Mouse (Mus musculus) intestine, postnatal 0 days (tissue): Measurements from ENCODE around the gene Adssl1. TPM values are rescaled to one million over a fixed set of nuclear protein-coding genes. Genes with fewer than 3 reads are reported as not detected.

Source experiments
- ATAC-seq: fragments of 200-750 bp; cut with Nextera tagmentation; 2 replicates; pipeline ENCODE4 v1.8.0; 2017; ENCODE audit warnings: mild to moderate bottlenecking, moderate TSS enrichment, moderate library complexity
- H3K27ac ChIP-seq: fragments of 300-500 bp; sonication (generic); 2 replicates; pipeline ENCODE4 v1.5.1; 2014; ENCODE audit warnings: mild to moderate bottlenecking, low read depth, low read length, moderate library complexity
- H3K27me3 ChIP-seq: fragments of 300-500 bp; sonication (generic); replicated peaks from 2 replicates; pipeline ENCODE4 v1.6.1; 2014; ENCODE audit warnings: low read length, mixed read lengths; ENCODE audit not compliant: control insufficient read depth, insufficient read depth
- H3K36me3 ChIP-seq: fragments of 300-500 bp; sonication (generic); 2 replicates; pipeline ENCODE4 v1.6.1; 2014; ENCODE audit warnings: mild to moderate bottlenecking, moderate library complexity; ENCODE audit not compliant: control insufficient read depth, insufficient read depth
- H3K4me1 ChIP-seq: fragments of 300-500 bp; sonication (generic); replicated peaks from 2 replicates; pipeline ENCODE4 v1.6.1; 2014; ENCODE audit warnings: antibody characterized with exemption, low read length, mixed read lengths; ENCODE audit not compliant: control insufficient read depth, insufficient read depth
- H3K4me2 ChIP-seq: fragments of 300-500 bp; sonication (generic); replicated peaks from 2 replicates; pipeline ENCODE4 v1.6.1; 2014; ENCODE audit warnings: low read depth, mild to moderate bottlenecking, moderate library complexity
- H3K4me3 ChIP-seq: fragments of 300-500 bp; sonication (generic); 2 replicates; pipeline ENCODE4 v1.5.1; 2014; ENCODE audit warnings: low read depth, low read length
- H3K9ac ChIP-seq: fragments of 300-500 bp; sonication (generic); 2 replicates; pipeline ENCODE4 v1.6.1; 2014; ENCODE audit warnings: mild to moderate bottlenecking, low read depth, low read length
- H3K9me3 ChIP-seq: fragments of 300-500 bp; sonication (generic); 2 replicates; pipeline ENCODE4 v1.6.1; 2016; ENCODE audit warnings: mixed run types; ENCODE audit not compliant: control insufficient read depth
- CTCF ChIP-seq: sonication (generic); IDR thresholded peaks from 2 replicates; pipeline ENCODE4 v1.5.1; 2016; ENCODE audit warnings: low read depth, mild to moderate bottlenecking, control low read depth, antibody characterized with exemption, moderate library complexity
- WGBS: fragments of 180-500 bp; shearing (Covaris S2); extraction: QIAGEN DNeasy Blood & Tissue Kit; methylation state at CpG from one replicate; pipeline ENCODE4 v1.1.7; 2014; 5-methylcytosine and 5-hydroxymethylcytosine counted together
- polyA plus RNA-seq: library from polyadenylated mRNA; unstranded; fragments of >200 nt; fragmentation: Nextera tagmentation; extraction: Ambion mirVana; gene quantifications from 2 replicates; pipeline ENCODE4 v1.2.1, GENCODE M21; 2015

The Adssl1 gene
- polyA plus RNA-seq, 1 experiment from 2014 or later, result 0.57 TPM

DNA sequence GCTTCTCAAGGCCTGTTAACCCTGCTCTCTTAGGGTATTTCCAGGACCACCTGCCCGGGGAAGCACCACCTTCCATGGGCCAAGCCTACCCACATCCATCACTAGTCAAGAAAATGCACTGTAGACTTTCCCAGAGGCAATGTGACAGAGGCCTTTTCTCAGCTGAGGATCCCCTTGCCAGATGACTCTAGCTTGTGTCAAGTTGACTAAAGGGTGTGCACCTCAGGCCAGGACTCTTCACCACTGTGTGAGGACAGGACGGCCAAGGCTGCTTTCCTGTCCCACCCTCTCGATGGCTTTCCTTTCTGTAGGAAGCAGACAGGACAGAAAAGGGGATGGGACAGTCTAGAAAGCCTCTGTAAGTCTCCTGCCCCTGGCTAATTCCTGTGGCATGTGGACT, 28.1 kb upstream of the Adssl1 start:
- no peak overlapping the region for H3K27ac ChIP-seq
- peaks cover 8% of the 10 kb centered on the region; the same call in 1 of the 2 replicates for H3K27me3 ChIP-seq
- H3K4me2 ChIP-seq, result no peak overlapping the region
- no peaks in the 10 kb centered on the region for H3K9me3 ChIP-seq
- no peak for ATAC-seq
- no peak for TF ChIP-seq CTCF
- no peak overlapping the region for H3K4me3 ChIP-seq
- H3K9ac ChIP-seq, result no peak overlapping the region
- WGBS, result 84% methylated on average over 3 of the region's 3 CpGs
- no peaks in the 10 kb centered on the region for H3K36me3 ChIP-seq
- peaks cover 13% of the 10 kb centered on the region; the same call in 1 of the 2 replicates for H3K4me1 ChIP-seq

DNA sequence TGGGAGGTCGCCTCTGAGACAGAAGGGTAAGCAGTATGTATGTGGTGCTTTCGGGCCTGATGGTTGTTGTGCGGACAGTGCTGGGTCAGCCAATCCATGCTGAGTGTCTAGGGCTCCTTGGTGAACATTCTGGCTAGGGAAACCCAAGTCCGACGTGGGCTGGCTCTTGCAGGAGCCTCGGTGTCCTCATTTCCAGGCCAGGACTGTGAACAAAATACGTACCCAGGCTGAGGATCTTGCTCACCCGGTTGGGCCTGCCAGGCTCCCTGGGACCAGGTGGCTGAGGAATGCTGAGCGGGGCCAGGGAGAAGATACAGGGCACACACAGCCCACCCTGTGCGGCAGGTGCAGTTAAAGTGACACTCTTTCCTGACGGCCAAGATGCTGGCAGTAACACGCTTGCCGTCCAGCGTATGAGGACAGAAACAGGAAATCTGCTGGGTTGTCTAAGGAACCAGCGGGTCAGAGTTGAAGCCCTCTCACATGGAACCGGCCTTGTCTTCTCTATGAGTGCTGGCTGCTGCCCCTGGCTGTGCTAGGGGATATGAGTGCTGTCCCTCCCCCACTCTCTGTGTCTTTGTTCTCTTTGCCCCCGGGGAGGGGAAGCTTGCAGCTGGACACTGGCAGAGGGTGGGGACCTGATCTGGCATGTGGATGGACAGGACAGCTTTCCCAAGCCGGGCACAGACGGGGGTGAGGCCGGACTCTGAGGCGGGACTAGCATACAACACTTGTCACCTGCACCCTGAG, 26.7 kb upstream of the Adssl1 start:
- Histone ChIP-seq H3K27ac (no peak overlapping the region), H3K27me3 (peaks cover 8% of the 10 kb centered on the region; the same call in 1 of the 2 replicates), H3K9ac (no peak overlapping the region), H3K4me3 (no peak overlapping the region), H3K9me3 (no peaks in the 10 kb centered on the region), H3K4me2 (no peak overlapping the region), H3K4me1 (peaks cover 8% of the 10 kb centered on the region; the same call in 1 of the 2 replicates), H3K36me3 (no peaks in the 10 kb centered on the region)
- TF ChIP-seq CTCF, result no peak
- 79% methylated on average over 21 of the region's 21 CpGs for WGBS
- no peak for ATAC-seq

DNA sequence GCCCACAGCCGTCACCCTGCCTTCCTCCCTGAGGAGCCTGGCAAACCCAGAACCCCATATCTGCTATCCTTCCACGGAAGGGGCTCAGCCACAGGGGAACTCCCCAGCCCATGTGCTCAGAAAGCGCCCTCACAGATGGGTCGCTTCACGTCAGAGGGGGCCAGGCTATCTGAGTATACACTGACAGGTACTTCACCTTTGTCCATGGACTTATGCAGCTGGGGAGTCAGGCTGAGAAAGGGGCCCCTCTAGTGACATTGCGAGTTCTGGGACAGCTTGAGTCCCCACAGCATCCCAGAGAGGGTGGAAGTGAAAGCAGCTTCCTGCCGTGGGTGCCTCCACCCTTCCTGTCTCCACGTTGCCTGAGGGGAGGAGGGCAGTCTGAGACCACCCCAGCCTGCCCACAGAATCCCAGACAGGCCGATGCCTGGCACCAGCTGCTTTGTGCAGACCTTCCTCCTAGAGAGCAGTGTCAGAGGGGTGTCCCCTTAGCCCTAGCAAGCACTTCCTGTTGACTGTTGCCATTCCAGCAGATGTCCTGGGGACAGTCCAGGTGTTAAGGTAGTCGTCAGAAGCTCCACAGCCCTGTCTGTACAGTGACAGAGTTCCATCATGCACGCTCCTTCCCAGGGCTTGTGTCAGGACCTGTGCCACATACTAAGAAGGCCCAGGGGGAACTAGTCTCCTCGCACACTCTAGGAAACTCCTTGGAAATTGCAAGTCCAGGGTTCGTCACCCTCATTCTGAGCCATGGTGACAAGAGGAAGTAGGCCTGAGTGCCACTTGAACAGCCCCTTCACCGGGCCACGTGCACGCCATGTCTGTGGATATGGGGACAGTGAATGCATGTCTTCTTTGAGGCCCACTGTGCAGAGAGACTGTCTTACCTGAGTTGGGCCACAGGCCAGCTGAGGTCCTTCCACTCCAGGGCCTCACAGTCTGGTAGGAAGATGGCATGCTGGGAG, 25.6 kb upstream of the Adssl1 start:
- Histone ChIP-seq H3K27ac (no peak overlapping the region), H3K9me3 (no peaks in the 10 kb centered on the region), H3K9ac (no peak overlapping the region), H3K27me3 (peaks cover 5% of the 10 kb centered on the region; the same call in 1 of the 2 replicates), H3K4me2 (no peak overlapping the region), H3K36me3 (no peaks in the 10 kb centered on the region), H3K4me1 (peaks cover 2% of the 10 kb centered on the region; the same call in 1 of the 2 replicates), H3K4me3 (no peak overlapping the region)
- TF ChIP-seq CTCF, result no peak
- ATAC-seq, result no peak
- 70% methylated on average over 16 of the region's 16 CpGs for WGBS

DNA sequence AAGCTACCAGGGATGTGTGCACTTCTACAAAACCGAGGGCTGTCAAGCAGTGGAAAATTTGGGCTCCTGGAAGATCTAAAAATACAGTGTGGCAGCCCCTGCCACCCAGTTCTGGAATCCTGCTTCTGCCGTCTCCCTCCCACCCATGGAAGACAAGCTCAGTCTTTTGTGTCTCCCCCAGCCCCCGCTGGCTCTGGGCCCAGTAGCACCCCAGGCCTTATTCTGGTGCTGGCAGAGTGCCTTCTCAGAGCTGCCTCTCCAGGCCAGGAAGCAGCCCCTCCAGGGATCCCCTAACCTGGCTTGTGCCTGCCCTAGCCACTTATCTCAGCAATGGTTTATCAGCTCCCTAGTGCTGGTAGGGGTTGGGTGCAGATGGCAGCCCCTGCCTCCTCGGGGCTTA, 24.9 kb upstream of the Adssl1 start:
- H3K36me3 ChIP-seq, result no peaks in the 10 kb centered on the region
- TF ChIP-seq CTCF, result no peak
- no peaks in the 10 kb centered on the region for H3K27me3 ChIP-seq
- 55% methylated on average over 4 of the region's 4 CpGs for WGBS
- H3K4me1 ChIP-seq, result no peaks in the 10 kb centered on the region
- no peak overlapping the region for H3K4me2 ChIP-seq
- no peaks in the 10 kb centered on the region for H3K9me3 ChIP-seq
- no peak overlapping the region for H3K27ac ChIP-seq
- no peak overlapping the region for H3K4me3 ChIP-seq
- H3K9ac ChIP-seq, result no peak overlapping the region
- no peak for ATAC-seq

DNA sequence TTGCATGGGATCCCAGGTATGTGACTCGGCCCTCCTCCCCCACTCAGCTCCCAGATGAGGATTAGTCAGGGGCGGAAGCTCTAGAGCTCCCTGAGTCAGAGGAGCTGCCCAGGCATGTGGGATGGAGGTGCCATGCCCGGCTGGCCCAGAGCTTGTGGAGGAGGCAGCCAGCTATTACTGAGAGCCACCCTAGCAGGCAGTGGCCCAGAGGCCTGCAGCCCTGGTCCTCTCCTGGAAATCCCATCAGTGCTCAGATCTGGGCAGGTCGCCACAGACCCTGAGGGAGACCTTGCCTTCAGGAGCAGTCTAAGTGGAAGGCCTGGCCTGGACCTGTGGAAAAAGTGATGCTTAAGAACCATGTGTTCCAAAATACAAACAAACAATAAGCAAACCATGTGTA, 24.2 kb upstream of the Adssl1 start:
- no peaks in the 10 kb centered on the region for H3K27me3 ChIP-seq
- H3K9ac ChIP-seq, result no peak overlapping the region
- no peaks in the 10 kb centered on the region for H3K4me1 ChIP-seq
- no peak overlapping the region for H3K4me3 ChIP-seq
- TF ChIP-seq CTCF, result no peak
- H3K27ac ChIP-seq, result no peak overlapping the region
- no peaks in the 10 kb centered on the region for H3K36me3 ChIP-seq
- H3K4me2 ChIP-seq, result no peak overlapping the region
- no peaks in the 10 kb centered on the region for H3K9me3 ChIP-seq
- 87% methylated on average over 4 of the region's 4 CpGs for WGBS
- ATAC-seq, result no peak

DNA sequence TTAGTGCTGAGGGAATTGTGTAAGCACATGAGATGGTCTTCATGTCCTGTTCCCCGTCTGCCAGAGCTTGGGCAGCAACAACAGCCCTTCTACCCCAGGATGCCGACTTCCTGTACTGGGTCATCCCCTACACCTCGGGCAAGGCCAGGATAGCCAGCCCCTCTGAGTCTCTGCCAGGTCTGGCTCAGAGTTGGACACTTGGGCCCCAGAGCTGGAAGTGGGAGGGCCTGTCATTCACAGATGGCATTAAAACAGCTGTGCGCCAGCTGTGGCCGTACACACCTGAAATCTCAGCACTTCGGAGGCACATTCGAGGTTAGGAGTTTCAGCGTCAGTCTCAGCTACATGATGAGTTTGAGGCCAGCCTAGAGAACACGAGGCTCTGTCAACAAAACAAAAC, 23.4 kb upstream of the Adssl1 start:
- Histone ChIP-seq H3K27me3 (no peaks in the 10 kb centered on the region), H3K36me3 (no peaks in the 10 kb centered on the region; the same call in 1 of the 2 replicates), H3K4me1 (no peaks in the 10 kb centered on the region), H3K4me3 (no peak overlapping the region), H3K4me2 (no peak overlapping the region), H3K9ac (no peak overlapping the region), H3K27ac (no peak overlapping the region), H3K9me3 (no peaks in the 10 kb centered on the region)
- no peak for ATAC-seq
- WGBS, result 78% methylated on average over 9 of the region's 9 CpGs
- no peak for TF ChIP-seq CTCF
